In the genomic region with DNA sequence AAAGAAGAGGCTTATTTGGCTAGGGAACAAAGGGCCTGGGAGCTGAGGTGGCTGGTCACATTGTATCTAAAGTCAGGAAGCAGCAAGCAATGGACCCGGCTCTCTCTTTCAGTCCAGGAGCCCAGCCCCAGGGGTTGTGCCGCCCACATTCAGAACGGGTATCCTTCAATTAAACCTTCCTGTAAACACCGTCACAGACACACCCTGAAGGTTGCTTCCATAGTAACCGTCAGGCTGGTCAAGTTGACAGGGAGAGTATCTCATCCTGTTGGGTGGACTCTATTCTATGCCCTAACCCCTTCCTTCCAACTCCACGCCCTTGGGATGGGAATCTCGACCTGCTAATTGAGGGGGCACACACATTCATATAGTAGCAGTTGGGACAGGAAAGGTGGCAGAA, we compare ENCODE assay signal across 21 mouse cellular contexts.
"Had no signal": no experiment of that assay in that cellular context is flagged by ENCODE, and none has a peak within 500 bp of the region (broad histone marks: within the 10 kb centered on the region; RNA-seq: fewer than 3 reads in every experiment).

No protein-coding gene starts in this region.

- H3K36me3 ChIP-seq: liver, embryonic 15.5 days; lung, embryonic 15.5 days; midbrain, embryonic 10.5 days; midbrain, embryonic 12.5 days; neural tube, embryonic 13.5 days; neural tube, embryonic 15.5 days had no signal

- H3K9me3 ChIP-seq: liver, embryonic 15.5 days; lung, embryonic 15.5 days; midbrain, embryonic 10.5 days had no signal

- H3K27ac ChIP-seq: liver, embryonic 15.5 days; lung, embryonic 15.5 days; midbrain, embryonic 10.5 days; midbrain, embryonic 12.5 days; neural tube, embryonic 13.5 days; neural tube, embryonic 15.5 days had no signal

- H3K4me2 ChIP-seq: liver, embryonic 15.5 days; lung, embryonic 15.5 days; midbrain, embryonic 12.5 days; neural tube, embryonic 13.5 days; neural tube, embryonic 15.5 days had no signal

- DNase-seq: liver, postnatal 0 days; lung, adult 2 months; lung, postnatal 4 days; midbrain, embryonic 14.5 days; retina, postnatal 1 day; right cerebral cortex, adult 18-20 months; right cerebral cortex, postnatal 25 days; right cerebral cortex, postnatal 4 days; spleen, adult 18-20 months; thymus, adult 18-20 months; thymus, postnatal 14 days; thymus, postnatal 36 days had no signal

- H3K9ac ChIP-seq: liver, embryonic 15.5 days; liver, postnatal 0 days; lung, embryonic 15.5 days; midbrain, embryonic 12.5 days; neural tube, embryonic 13.5 days; neural tube, embryonic 15.5 days had no signal

- H3K4me3 ChIP-seq: liver, embryonic 15.5 days; lung, embryonic 15.5 days; midbrain, embryonic 10.5 days; midbrain, embryonic 12.5 days; myocyte; neural tube, embryonic 13.5 days; neural tube, embryonic 15.5 days had no signal

- H3K27me3 ChIP-seq: liver, embryonic 15.5 days; lung, embryonic 15.5 days; neural tube, embryonic 13.5 days; neural tube, embryonic 15.5 days had no signal

- ATAC-seq: liver, postnatal 0 days; lung, postnatal 0 days; midbrain, embryonic 16.5 days had no signal

- H3K4me1 ChIP-seq: liver, embryonic 15.5 days; lung, embryonic 15.5 days had no signal
